Mouse (Mus musculus): ENCODE results near the gene Wscd1.
"Not testable (repeated sequence)": the region's sequence is repeated elsewhere in the genome, so short reads cannot be mapped to it uniquely, and the experiment has no call there.

The Wscd1 gene

GRCm38 (mm10) chr11:71769744-71770143, 20.0 kb downstream of the Wscd1 start:
- DNase-seq (ENCODE audit: low read depth, low spot score) = no peak

DNA sequence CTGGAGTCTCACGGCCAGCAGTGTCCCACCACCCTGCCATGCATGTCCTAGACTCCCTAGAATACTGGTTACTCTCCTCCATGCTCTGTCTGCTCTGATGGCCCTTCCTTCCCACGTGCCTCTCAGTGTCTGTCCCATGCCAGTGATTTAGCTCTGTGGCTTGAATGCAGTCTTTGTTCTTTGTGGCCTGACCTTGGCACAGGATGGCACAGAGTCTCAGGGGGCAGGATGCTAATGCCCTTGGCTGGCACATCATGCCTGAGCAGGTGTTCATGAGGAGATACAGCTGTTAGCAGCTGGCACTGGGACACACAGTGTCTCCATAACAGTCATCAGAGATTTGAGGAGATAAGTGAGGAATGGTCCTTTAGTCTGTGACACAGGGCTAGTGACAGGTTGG, 20.8 kb downstream of the Wscd1 start:
- DNase-seq (ENCODE audit: low read depth, low spot score) = no peak

DNA sequence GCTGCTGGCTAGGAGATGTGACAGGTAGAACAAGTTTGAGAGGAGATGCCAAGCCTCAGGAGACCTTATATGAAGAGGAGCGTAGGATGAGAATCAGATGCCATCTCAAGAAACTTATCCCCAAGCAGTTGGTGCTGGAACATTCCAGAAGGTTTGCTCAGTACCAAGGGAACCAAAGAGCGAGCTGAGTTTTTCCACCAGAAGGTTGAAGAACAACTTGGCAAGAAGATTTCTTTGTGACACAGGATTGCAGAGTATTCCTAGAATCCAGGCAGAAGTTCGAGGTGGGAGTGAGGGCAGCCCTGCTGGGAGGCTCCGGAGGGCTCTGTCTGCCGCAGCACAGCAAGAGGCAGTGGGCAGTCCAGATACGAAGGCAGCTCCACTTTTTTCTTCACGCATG, 21.4 kb downstream of the Wscd1 start:
- DNase-seq (ENCODE audit: low read depth, low spot score) = no peak

DNA sequence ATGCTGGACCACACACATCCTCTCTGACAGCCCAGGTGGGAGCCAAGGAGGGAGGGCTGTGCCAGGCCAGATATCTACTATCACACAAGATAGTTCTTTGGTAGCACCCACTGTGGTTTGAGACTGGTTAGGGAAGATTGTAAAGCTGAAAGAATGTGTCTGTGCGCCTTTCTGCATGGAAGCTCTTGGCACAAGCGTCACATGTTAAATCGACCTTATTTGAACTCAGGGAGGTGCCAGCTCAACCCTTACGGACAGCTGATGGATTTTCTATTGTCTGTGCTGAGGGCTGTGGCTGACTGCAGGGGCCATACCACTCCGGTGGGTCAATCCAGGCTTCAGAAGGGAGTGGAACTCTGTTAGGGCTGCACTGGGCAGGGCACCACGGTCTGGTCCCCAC, 22.3 kb downstream of the Wscd1 start:
- no peak for DNase-seq (ENCODE audit: low read depth, low spot score)

- DNase-seq (ENCODE audit: low read depth, low spot score) = no peak
Measured at GRCm38 (mm10) chr11:71772802-71773201, 23.1 kb downstream of the Wscd1 start.

- DNase-seq (ENCODE audit: low read depth, low spot score) = no peak
Measured at GRCm38 (mm10) chr11:71773986-71774767, 24.5 kb downstream of the Wscd1 start.

DNA sequence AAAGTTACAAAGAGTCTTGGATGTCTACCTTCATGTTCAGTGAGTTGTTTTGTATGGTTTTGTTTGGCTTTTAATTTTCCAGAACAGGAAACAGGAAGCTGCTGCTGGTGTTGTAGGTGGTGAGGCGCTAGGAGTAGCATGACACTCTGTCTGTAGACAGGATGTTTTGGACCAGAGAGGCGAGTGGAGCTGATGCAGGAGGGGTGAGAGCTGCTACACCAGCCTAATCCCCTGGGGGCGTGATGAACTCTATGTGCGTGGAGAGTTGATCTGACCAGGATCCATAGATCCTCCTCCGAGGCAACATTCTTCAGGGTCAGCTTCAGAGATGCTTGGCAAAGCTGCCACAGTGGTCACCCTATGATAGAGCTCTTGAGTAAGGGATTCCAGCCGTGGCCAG, 25.3 kb downstream of the Wscd1 start:
- no peak for DNase-seq (ENCODE audit: low read depth, low spot score)

DNA sequence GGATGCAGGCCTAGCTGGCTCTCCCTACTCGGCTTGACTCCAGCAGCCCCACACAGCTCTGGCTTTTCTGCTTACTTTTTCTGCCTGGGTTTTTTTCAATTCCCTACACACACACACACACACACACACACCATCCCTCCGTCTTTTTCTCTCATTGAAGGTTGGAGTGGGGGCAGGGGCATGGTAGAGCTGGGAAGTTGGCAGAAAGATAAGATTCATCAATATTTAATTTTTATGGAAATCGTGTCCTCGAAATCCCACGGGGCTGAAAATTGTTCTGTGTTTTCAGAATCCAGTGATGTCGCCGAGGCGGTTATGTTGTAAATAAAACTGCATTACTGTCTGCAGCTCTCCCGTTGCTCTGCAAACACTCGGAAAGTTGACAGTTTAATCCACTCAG, 29.9 kb downstream of the Wscd1 start:
- no peak for DNase-seq (ENCODE audit: low read depth, low spot score)

- no peak for DNase-seq (ENCODE audit: low read depth, low spot score)
Measured at GRCm38 (mm10) chr11:71781737-71782354, 32.1 kb downstream of the Wscd1 start.

GRCm38 (mm10) chr11:71785499-71785898, 35.8 kb downstream of the Wscd1 start:
- no peak for DNase-seq (ENCODE audit: low read depth, low spot score)

GRCm38 (mm10) chr11:71788209-71788608, 38.5 kb downstream of the Wscd1 start:
- no peak for DNase-seq (ENCODE audit: low read depth, low spot score)

GRCm38 (mm10) chr11:71790227-71790626, 40.5 kb downstream of the Wscd1 start:
- DNase-seq (ENCODE audit: low read depth, low spot score) = no peak

DNA sequence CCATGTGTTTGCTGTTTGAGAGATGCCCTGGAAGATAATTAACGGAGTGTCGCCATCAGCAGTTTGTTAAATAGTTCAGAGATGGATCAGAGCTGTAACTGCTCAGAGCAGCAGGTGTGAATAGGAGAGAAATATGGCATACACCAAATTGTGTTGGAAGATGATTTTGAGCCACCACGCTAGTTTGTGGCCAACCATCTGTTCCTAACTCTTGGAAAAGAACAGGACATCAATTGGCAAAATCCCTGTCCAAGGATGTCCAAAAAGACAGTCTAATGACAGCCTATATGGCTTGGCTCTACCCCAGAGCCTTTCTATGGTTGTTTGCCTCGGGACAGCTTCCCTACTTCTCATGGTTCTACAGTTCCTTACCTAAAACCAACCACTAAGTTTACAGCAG, 49.5 kb downstream of the Wscd1 start:
- DNase-seq (ENCODE audit: low read depth, low spot score) = no peak

DNA sequence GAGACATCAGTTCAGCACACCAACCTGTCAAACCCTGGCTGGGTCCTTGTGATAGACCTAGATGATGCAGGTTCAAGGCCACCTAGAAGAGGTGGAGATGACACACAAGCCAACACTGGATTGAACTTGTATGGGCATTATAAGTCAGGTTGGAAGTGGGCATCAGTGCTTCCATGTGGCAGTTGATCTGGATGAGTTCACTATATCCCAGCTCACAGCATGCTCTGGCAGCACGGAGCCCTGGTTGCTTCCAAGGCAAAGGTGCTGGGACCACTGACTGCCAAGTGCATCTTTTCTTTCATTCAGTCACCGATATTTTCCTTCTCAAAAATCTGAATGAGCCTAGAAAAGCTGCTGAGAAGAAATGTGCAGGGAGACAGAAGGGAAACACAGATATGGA, 58.8 kb downstream of the Wscd1 start:
- no peak for DNase-seq (ENCODE audit: low read depth, low spot score)

DNA sequence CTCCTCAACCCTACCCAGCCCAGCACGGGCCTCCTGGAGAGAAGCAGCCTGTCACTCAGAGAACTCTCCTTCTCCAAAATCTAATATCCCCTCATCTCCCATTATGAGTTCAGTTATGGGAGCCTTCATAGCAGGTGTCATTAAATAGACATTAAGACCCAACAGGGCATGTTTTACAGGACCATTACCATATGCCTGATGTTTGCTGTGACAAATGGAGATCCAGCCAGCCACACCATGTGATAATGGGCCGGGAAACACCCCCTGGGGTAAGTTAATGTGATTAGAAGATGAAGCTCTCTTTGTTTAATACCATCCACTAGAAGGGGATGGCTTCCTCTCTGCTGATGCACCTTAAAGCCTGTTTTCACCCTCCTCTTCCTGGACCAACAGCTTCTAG, 62.1 kb downstream of the Wscd1 start:
- no peak for DNase-seq (ENCODE audit: low read depth, low spot score)

DNA sequence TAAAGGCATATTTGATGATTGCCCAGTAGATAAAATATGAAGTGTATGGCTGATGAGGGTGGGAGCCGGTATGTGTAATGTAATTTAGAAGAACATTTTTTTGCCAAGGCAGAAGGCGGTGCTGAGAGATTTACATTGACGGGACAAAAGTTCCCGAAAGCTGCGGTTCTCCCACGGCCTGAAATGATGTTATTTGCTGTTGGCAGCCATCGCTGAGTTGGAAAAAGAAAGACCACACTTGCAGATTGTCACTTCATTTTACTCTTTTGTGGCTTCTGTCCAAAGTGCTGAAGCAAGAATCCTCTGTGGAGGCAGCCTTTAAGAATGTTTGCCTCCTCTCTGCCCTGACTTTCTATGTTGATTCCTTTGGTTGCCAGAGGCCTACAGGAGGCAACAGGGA, 63.2 kb downstream of the Wscd1 start:
- no peak for DNase-seq (ENCODE audit: low read depth, low spot score)

- DNase-seq (ENCODE audit: low read depth, low spot score) = no peak
Measured at GRCm38 (mm10) chr11:71814511-71814910, 64.8 kb downstream of the Wscd1 start.

DNA sequence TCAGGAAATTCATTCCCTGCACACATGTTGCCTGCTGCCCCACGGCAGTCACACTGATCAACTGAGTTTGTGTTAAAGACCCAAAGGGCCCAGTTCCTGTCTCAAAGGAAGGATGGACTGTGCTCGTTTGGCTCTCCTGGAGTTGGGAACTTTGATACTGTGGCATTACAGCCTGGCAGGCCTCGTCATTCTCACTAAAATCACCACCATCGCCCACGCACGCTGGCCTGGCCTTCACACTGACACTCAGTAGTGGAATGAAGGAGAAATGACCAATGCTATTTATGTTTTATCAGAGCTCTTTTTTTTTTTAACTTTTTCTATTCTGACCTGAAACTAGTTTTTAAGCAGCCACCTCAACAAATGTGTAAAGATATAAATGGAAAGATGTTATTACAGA, 65.6 kb downstream of the Wscd1 start:
- DNase-seq (ENCODE audit: low read depth, low spot score) = no peak

- no peak for DNase-seq (ENCODE audit: low read depth, low spot score)
Measured at GRCm38 (mm10) chr11:71816918-71817317, 67.2 kb downstream of the Wscd1 start.

DNA sequence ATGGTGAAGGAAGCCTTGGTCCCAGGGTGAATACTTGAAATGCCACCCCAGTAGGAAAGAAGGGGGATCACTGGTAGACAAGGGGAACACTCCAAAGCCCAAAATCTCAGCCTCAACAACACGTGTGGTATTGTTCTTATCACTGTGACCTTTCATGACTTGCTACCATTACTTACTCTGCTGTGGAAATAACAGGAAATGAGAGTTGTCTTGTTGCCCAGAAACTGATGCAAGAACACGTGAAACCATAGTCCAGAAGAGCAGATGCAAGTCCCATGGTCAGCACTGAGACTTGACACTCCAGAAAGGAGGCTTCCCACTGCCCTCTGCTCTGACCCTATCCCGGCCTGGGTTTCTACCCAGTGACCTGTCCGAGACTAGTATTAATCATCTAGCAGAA, 67.6 kb downstream of the Wscd1 start:
- DNase-seq (ENCODE audit: low read depth, low spot score) = no peak

GRCm38 (mm10) chr11:71818111-71818510, 68.4 kb downstream of the Wscd1 start:
- DNase-seq (ENCODE audit: low read depth, low spot score) = no peak

DNA sequence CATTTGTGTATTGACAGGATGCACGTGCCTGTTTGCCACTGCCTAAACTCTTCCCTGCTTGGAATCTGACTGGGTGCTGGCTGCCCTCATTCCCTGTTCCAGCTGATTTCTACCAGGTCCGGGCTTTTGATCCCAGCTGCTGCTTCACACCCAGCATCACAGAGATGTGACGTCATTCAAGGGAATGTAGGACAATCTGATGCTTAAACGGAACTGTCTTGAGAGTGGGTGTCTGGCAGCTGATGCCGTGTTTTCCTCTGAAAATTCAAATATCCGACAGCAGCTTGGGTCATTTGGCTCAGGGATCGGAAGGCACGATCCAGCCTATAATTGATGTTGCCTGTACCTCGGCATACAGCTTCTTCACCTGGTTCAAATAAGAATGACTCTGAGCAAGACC, 70.2 kb downstream of the Wscd1 start:
- no peak for DNase-seq (ENCODE audit: low read depth, low spot score)

DNA sequence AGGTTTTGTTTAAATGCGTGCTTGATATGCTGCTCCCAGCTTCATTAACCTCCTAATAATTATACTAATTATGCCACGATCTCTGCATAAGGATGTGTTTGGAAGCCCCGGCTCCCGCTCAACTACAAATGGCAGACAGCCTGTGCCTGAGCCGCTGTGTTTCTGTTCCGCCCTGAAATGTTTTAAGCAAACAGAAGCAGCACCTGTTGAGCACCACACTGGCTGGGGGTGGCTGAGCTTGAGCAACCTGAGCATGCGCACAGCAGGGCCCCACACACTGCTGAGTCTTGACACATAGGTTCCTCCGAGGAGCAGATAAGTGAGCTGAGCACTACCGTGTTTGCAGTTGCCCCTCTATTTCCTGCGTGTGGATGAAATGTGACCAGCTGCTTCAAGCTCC, 71.1 kb downstream of the Wscd1 start:
- no peak for DNase-seq (ENCODE audit: low read depth, low spot score)

GRCm38 (mm10) chr11:71821526-71821925, 71.8 kb downstream of the Wscd1 start:
- DNase-seq (ENCODE audit: low read depth, low spot score) = not testable (repeated sequence)

All from embryo, embryonic 11.5 days (tissue).